Mouse (Mus musculus): ENCODE measurements around the gene 4931428F04Rik. TPM values are rescaled to one million over a fixed set of nuclear protein-coding genes. Genes with fewer than 3 reads are reported as not detected.
"Not testable (repeated sequence)": the region's sequence is repeated elsewhere in the genome, so short reads cannot be mapped to it uniquely, and the experiment has no call there.

Gene 4931428F04Rik
- total RNA-seq, 2 experiments from 2014 or later = 24.2 to 27.1 TPM

DNA sequence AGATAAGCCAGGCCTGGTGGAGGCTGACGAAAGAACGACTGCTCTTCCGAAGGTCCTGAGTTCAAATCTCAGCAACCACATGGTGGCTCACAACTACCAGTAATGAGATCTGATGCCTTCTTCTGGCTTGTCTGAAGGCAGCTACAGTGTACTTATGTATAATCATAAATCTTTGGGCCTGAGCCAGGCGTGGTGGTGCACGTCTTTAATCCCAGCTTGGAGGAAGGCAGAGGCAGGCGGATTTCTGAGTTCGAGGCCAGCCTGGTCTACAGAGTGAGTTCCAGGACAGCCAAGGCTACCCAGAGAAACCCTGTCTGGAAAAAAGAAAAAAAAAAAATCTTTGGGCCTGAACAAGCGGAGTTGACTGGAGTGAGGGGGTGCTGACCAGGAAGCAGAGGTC lies 1.7 kb upstream of the 4931428F04Rik start:
- intact Hi-C loops (cut with DNase I); DNase-seq (ENCODE audit: low spot score in 2 of 2): not testable (repeated sequence)

DNA sequence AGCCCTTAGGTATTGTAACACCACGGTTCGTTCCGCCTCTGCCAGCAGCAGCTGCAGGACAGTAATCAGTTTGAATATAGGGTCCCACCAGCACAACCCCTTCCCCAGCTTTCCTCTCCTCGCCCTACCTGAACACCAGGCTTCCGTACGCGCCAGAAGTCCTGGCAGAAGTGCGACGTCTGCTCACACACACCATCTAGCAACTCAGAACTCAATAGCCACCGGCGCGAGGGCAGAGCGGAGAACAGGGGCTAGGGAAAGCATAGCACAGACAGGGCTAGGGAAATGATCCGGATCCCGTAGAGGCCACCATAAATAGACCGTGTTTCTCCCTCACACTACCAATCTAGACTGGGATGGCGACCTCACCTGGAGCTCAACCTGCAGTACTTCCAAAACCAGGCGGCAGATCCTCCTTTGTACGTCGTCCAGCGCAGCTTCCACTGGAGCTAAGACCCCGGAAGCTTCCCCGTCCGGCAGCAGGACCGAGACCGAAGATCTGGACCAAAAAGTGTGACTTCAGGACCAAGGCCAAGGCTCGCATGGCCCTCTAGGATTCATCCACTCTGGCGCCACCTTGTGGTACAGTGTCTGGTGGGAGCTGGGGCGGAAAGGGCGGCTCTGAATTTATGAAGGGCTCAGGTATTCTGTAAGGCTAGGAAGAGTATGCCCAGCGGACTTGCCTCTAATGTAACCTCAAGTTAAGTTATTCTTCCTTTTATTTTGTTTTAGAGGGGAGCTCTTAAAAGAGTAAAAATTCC lies 1.1 kb upstream of the 4931428F04Rik start:
- peak; percentile 56 to 72 for DNase-seq (ENCODE audit: low spot score in 2 of 2)
- intact Hi-C loops (cut with DNase I) = no loop called here

DNA sequence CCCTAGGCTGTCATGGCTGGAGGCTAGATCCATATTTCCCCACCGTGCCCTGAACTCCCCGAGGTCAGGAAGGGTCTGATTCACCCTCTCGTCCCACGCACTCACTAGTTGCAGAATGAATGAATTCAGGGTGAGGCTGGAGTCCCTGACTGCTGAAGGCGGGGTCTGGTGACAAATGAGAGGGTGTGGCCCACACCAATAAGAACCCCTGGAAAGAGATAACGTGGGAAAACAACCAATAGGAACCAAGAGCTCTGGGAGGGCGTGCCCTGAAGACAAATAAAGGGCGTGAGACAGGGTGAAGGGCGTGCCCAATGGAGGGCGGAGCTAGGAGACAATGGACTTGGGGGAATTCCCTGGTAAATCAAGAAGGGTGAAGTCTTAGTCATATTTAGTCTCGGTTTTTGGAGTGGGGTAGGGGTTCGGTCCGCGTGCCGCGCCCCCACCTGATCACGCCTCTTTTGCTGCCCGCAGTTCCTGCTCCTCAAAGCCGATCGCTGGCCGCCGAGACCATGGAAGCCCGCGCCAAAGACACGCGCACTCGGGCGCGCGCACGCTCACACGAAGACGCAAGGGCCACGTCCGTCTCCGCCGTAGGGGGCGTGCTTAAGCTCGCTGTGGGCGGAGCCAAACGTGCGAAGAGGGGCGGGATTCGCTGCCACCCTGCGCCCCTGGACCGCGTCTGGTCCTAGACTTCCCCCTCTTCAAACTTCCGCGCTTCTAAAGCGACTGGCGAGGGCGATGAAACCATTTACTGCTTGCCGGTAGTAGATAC lies 519 bp downstream of the 4931428F04Rik start:
- peak; percentile 95 to 96 for DNase-seq (ENCODE audit: low spot score in 2 of 2)
- intact Hi-C loops (cut with DNase I) = loop anchor here (5.0 kb wide), 1 partner anchor 37 kb away; no protein-coding TSS in a partner anchor

DNA sequence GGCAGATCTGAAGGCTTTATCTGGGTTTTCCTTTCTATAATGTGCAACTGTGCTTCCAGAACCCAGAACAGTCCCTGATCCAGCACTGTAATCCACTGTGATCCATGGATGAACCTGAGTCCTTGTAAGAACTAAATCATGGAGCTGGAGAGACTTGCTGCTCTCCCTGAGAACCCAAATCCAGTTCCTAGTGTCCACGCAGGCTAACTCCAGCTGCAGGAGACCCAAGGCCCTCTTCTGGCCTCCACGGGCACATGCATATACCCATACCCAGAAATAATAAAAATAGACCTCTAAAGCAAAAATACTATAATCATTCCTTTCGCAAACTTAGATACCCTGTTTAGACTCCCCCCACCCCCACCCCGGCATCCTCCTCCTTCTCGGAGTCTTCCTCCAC lies 1.4 kb downstream of the 4931428F04Rik start:
- no peak for DNase-seq (ENCODE audit: low spot score in 2 of 2)
- intact Hi-C loops (cut with DNase I) = loop anchor here (5.0 kb wide), 1 partner anchor 36 kb away; no protein-coding TSS in a partner anchor

DNA sequence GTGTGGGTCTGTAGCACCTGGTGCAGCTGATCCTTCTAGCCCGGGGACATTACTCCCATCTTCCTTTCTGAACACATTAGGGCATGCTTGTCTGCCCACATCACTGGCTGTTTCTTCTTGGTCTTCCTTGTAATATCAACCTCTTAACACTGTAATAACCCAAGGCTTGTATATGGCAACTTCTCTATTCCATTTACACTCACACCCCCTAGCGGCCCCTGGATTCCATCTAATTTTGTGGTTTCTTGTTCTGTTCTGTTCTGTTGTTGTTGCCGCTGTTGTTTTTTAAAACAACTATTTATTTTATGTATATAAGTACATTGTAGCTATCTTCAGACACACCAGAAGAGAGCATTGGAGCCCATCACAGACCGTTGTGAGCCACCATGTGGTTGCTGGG lies 2.8 kb downstream of the 4931428F04Rik start:
- intact Hi-C loops (cut with DNase I) = loop anchor here (5.0 kb wide), 1 partner anchor 35 kb away; no protein-coding TSS in a partner anchor
- DNase-seq (ENCODE audit: low spot score in 2 of 2) = no peak

DNA sequence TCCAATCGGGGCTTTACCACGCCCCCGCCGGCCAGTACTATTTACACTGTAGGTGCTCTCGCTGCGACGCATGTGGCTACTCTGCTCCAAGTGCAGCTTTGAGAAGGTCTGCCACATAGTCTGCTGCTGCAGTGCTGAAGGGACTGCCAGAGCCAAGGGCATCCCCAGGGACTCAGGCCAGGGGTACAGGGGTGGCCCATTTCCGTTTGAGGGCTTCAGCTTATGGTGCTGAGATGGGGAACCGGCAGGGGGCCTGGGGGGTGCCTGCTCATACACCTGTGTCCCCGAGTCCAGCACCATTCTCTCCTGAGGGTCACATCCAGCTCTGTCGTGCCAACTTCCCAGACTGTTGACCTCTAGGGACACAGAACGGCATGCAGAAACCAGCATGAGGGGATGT lies 4.2 kb downstream of the 4931428F04Rik start:
- DNase-seq (ENCODE audit: low spot score in 2 of 2) = no peak
- intact Hi-C loops (cut with DNase I) = loop anchor here (5.0 kb wide), 1 partner anchor 33 kb away; no protein-coding TSS in a partner anchor

DNA sequence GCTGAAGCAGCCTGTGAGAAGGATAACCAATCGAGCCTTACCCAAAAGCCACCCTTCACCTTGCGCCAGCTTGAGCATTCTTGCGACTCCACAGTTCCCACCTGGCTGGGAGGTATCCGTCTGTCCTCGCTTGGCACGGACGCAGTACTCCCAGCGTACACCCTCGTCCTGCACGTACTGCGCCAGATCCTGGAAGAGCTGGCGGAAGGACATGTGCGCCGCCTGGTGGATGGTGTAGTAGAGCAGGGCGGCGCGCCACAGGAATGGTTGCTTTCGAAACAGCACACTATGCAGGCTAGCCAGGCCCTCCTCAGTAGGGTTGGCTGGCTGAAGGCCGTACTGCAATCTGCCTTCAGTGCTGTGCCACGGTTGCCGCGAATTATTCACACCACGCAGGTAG lies 6.6 kb downstream of the 4931428F04Rik start:
- intact Hi-C loops (cut with DNase I) = no loop called here
- DNase-seq (ENCODE audit: low spot score in 2 of 2) = no peak

DNA sequence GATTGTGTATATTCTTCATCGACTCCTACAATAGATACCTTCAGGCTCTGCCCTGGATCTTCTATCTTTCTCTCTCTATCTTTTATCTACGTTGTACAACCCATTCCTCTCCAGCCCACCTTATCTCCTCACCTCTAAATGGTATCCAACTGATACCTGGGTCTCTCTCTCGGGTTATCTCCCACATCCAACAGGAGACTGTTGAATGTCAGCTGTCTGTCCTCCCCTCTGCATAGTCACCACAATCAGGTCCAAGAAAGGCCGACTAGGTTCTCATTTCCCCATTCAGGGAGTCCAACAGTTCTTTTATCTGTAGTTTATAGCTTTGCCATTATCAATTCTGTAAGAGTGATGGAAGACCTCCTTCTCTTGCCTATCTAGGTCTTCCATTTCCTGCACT lies 7.4 kb downstream of the 4931428F04Rik start:
- DNase-seq (ENCODE audit: low spot score in 2 of 2) = no peak
- intact Hi-C loops (cut with DNase I) = no loop called here

DNA sequence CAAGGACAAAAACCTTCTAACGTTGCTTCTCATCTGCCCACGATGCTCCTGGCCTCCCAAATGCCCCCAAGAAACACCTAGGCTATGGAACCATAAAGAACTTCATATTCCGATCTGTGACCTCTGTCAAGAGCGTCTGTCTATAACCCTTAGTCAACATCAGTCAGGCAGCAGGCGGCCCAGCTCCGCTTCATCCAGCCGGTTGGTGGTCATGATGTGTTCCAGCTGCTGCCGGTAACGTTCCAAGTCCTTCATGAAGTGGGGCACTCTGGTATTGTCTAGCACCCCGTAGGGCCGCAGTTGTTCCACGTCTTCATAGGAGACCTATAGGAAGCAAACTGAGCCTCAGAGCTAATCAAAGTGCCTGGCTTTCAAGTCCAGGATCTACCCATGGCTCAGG lies 7.8 kb downstream of the 4931428F04Rik start:
- DNase-seq (ENCODE audit: low spot score in 2 of 2) = no peak
- intact Hi-C loops (cut with DNase I) = no loop called here

DNA sequence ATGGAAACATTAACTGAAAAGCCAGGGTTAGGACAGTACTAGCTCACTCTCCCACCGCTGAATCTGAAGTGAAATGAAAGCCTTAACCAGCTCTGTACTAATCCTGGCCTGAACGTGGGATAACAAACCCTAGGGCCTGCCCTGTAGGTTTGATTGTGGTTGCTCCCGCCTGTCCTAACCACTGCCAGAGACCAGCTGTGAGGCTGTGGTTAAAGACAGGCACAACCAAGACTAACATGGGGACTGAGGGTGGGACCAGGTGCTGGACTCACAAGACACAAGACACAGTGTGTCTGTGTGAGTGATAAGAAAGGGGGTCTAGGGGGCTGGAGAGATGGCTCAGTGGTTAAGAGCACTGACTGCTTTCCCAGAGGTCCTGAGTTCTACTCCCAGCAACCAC lies 9.1 kb downstream of the 4931428F04Rik start:
- intact Hi-C loops (cut with DNase I) = no loop called here
- no peak for DNase-seq (ENCODE audit: low spot score in 2 of 2)

DNA sequence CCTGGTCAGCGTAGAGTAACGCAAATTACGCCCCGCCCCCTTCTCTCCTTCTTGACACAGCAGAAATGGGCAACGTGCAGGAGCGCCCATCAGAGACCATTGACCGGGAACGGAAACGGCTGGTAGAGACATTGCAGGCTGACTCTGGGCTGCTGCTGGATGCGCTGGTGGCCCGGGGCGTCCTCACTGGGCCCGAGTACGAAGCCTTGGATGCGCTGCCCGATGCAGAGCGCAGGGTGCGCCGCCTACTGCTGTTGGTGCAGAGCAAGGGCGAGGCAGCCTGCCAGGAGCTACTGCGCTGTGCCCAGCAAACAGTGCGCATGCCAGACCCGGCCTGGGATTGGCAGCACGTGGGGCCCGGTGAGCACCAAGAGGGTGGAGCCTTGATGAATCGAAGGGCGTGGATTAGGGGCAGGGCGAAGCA lies 10.7 kb downstream of the 4931428F04Rik start:
- DNase-seq (ENCODE audit: low spot score in 2 of 2) = peak; percentile 85 to 89
- intact Hi-C loops (cut with DNase I) = no loop called here

DNA sequence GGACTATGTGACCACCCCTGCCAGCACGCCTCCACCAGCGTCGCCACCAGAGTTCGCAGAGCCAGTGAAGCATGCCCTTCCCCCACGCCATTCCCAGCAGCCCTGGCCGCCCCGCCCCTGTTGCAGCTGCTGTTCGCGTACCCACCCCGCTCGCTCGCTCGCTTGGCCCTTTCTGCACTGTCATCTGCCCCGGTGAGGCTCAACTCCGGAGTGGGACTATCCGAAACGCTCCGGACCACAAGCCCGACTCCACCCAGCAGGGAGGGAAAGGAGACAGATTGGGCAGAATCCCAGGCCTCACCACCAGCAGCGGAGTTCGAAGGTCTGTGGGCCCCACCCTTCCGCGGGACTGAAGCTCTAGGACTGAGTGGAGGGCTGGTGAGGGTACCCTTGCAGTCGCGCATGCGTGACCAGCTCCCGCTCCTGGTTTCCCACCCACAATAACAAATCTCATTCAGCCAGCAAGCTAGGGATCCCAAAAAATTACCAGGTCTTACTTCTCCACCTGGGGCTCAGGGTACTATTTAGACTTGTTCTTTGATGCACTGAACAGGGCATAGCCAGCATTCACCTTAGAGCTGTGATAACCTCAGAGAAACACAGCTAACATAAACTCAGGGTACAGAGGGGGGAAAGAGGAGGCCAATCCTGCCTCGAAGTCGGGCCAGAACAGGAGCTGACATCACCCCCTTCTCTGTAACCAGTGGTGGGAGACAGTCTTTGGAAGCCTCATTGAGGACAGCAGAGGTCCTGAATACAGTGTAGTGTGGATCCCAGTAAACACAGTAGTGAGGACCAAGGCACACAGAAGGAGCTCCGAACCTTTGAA lies 13.2 kb downstream of the 4931428F04Rik start:
- peak; percentile 53 to 54 for DNase-seq (ENCODE audit: low spot score in 2 of 2)

DNA sequence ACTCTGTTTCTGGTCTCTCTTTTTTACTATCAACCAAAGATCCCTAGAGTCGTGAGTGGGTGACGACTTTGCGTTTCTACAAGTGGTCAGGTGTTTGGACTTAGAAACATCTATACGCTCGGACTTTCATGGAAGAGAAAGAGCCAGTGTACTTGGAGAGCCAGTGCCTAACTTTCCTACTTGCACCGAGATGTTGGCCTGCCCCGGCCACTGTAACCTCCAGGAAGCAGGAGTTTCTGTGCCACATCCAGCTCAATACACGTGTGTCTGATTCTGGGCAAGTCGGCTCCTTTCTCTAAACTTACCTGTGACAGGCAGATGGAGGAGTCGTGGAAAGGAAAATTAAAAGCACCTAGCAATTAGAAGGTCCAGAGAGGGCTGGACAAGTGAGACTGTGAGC lies 13.8 kb downstream of the 4931428F04Rik start, which contains the start of gene Nol3:
TSS of gene Nol3 (plus strand) at position 301 of the 400 bp plus-strand sequence.
- intact Hi-C loops (cut with DNase I) = no loop called here

More for the DNA sequence above, 13.2 kb downstream of the 4931428F04Rik start:
- intact Hi-C loops (cut with DNase I) = no loop called here

DNA sequence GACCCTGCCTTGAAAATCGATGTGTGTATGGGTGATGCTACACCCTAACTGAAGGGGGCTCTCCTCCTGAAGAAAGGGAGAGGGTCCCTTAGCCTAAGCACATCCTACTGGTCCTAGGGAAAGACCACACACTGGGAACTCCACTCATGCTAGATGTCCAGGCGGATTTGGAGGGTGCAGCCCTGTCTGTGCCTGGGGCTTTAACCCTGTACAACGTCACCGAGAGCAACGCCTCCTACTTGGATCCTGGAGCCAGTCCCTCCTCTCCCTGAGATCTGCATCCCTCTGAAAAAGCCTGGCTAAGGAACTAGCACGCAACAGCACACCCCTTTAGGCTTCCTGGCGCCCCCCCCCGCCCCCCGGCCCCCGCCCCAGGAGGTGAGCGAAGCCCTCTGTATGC lies 14.3 kb downstream of the 4931428F04Rik start:
- intact Hi-C loops (cut with DNase I) = no loop called here
- no peak for DNase-seq (ENCODE audit: low spot score in 2 of 2)

More for the DNA sequence above, 13.8 kb downstream of the 4931428F04Rik start, which contains the start of gene Nol3:
- DNase-seq (ENCODE audit: low spot score in 2 of 2) = no peak

DNA sequence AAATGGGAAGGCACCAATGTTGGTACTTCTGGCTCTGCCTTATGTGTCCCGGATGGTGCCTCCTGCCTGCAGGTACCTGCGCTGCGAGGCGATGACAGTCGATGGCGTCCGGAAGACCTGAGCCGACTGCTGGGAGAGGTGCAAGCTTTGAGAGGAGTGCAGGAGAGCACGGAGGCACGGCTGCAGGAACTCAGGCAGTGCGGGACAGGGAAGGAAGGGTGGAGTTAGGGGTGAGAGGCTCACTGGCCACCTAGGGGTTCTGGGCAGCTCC lies 18.8 kb downstream of the 4931428F04Rik start:
- no peak for DNase-seq (ENCODE audit: low spot score in 2 of 2)
- intact Hi-C loops (cut with DNase I) = no loop called here

DNA sequence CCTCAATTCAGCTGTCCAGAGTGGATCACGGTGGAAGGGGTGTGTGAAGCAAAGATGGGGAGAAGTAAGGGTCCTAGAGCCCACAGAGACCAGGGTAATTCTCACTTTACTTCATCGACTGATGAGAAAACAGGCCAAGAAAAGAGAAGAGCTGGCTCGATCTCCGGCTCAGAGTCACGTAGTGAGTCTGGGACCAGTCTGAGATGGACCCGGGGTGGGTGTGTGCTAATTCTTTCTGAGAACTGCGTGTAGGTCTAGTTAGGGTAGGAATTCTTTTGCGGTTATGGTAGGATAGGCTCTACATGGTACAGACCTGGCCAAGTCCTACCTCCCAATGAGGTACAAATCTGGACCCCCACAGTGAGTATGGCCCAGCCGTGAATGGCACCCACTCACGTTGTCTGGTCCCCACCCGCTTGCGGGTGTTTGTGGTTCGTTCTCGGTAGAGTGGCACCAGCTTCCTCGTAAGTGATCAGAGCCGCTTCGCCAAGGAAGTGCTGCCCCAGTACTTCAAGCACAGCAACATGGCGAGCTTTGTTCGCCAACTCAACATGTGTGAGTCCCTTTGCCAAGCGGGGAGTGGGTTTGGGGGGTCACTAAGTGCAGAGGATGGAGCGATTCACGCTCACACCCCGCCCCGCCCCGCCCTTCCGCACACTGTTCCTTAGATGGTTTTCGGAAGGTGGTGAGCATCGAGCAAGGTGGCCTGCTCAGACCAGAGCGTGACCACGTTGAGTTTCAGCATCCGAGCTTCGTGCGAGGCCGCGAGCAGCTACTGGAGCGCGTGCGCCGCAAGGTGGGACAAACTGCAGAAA lies 19.4 kb downstream of the 4931428F04Rik start:
- intact Hi-C loops (cut with DNase I) = no loop called here
- no peak for DNase-seq (ENCODE audit: low spot score in 2 of 2)

DNA sequence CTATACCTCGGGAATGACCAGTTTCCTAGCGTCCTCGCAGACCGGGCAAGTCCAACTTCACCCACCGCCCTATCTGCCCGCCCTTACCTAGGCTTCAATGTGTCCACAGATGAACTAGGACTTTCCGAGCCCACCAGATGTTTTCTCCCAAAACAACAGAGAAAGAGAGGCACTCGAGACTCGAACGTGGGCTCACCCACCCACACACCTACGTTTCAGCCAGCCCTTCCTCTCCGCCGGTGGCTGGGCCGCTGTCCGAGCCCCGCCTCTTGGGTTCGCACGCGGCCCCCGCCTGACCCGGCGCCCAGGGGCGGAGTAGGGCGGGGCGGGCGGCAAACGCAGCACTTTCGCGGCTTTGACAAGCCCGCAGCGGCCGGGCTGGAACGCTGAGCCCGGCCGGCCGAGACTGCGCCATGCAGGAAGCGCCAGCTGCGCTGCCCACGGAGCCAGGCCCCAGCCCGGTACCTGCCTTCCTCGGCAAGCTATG lies 20.2 kb downstream of the 4931428F04Rik start, which contains the start of gene Hsf4:
TSS of gene Hsf4 (plus strand) at position 341 of the 487 bp plus-strand sequence.
- DNase-seq (ENCODE audit: low spot score in 2 of 2) = peak; percentile 54 to 74
- intact Hi-C loops (cut with DNase I) = no loop called here

DNA sequence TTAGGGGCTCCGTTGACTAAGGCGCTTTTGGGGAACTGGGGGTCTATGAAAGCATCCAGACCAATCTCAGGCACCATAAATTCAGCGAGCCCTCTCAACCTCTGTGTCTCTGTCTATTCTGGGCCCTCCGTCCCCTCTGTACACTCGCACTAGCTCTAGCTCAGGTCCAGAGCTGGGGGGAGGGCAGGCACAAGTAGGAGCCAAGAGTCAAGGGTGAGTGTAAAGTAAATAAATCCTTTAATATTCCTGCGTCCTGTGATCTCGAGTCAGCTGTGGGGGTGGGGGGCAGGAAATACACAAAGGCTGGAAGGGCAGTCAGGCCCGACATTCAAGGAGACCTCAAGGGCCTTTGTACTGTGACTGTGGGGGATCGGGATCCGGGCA lies 20.6 kb downstream of the 4931428F04Rik start:
- DNase-seq (ENCODE audit: low spot score in 2 of 2) = no peak
- intact Hi-C loops (cut with DNase I) = no loop called here

Data from left cerebral cortex, postnatal 36 days (tissue).